Mouse (Mus musculus): ENCODE results near the gene Olfr1039. TPM values are rescaled to one million over a fixed set of nuclear protein-coding genes. Genes with fewer than 3 reads are reported as not detected.

Gene Olfr1039
- polyA plus RNA-seq (2014; fragmentation: Illumina TruSeq; extraction: RNeasy Lipid Tissue Mini Kit (QIAGEN cat#74804); ENCODE audit: low read depth, low replicate concordance): not detected

DNA sequence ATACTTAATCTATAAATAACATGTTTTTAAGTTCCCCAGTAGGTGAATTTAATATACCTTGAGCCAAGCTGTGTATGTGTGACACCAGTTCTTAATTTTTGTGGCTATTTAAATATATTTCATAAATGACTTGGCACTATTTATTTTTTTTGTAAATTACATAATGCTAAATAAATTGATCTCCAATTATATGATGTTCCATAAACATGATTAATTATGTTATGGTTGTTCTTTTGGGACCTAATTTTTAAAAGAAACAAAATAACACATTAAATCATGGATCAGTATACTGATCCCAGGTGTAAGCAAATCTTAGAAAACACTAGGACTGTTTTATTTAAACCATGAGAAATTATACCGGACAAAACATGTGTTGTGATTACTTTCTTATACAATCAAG, at the start of gene Olfr1039:
Olfr1039 (minus strand) TSS at position 101 of the 400 bp plus-strand sequence.

DNA sequence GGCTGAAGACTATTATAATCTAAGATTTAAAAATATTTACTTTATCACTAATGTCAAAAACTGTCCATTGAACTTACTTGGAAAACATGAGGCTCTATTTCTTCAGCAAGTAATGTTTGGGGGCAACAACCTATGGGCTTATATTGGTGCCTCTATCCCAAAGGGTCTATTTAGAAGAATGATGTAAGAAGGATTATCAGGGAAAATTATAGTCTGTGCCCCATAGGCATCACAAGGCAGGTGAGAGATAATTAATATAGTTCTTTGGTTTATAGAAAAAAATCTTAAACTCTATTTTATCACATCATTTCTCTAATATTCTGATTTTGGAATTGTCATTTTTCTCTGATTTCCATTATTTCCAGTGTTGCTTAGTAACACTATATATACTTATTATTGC, 42.0 kb upstream of the Olfr1039 start, which contains the start of gene Olfr1044:
Olfr1044 (minus strand) TSS at position 101 of the 400 bp plus-strand sequence.

DNA sequence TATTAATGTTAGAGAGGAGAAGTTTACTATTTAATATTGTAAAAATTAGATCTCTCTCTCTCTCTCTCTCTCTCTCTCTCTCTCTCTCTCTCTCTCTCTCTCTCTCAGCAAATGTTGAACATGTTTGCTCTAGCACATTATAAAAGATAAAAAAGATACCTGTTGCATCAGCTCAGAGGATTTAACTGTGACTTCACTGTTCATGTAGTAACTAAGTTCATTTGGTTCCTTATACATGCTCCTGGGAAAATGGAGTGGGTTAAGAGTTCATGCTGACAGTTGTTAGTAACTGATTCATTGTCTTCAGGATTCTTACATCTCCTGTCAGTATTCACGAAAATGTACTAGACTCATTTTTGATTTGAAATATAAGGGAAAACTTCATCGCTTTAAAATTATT, 31.7 kb upstream of the Olfr1039 start, which contains the start of gene Olfr1043:
Olfr1043 (minus strand) TSS at position 101 of the 400 bp plus-strand sequence.

DNA sequence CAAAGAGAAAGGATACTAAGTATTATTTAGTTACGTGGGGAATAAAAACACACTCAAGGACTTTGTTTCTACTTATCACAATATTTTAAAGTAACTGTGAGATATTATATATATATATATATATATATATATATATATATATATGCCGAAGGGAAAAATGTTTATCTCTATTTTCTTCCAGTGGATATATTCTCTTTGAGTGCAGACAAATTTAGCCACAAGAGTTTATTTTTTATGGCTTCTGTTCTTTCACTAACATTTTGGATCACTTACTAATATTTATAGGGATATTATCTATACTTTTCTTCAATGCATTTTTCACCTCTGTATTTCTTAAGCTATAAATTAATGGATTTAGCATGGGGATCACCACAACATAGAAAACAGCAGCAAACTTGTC, 26.0 kb upstream of the Olfr1039 start, which contains the start of gene Olfr1042:
Olfr1042 (minus strand) TSS at position 101 of the 400 bp plus-strand sequence.

DNA sequence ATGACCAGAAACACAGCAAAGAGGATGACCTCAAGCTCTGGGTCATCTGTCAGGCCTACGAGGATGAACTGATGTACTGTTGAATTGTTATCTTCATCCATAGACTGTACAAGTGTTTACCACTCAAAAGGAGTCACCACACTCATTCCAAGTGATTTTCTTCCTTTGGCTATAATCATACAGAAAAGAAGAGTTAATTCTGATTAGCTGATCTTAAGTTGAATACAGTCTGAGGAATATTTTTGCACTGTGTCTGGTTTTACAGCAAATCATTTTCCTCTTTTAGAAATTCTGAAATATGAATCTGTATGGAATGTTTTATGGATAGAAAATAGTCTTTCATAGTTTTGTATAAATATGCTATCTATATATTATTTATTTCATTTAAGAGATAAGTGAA, 10.9 kb upstream of the Olfr1039 start, which contains the start of gene Olfr1040:
Olfr1040 (minus strand) TSS at position 101 of the 400 bp plus-strand sequence.

DNA sequence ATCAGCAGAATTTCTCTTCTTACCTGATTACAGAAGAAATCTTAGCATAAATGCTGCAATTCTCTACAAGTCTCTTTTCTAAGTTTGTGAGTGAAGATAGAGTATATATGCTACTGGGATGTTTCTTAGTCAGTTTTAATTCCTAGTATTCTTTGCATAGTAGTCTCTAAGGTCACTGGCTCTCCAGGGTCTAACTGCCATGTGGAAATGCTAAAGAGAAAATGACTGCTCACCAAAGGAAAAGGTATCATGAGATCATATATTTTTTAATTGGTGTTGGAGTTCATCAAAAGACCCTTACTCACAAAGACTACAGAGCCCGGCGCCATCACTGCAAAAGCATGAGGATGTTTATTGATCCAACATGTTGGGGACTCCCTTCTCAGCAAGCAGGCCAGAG, 48.4 kb downstream of the Olfr1039 start, which contains the start of gene Olfr1037:
Olfr1037 (minus strand) TSS at position 101 of the 400 bp plus-strand sequence.

Other genes with a start within 250 kb of the Olfr1039 start
- gene Olfr1024, start 230.9 kb downstream of the Olfr1039 start, polyA plus RNA-seq (2014; fragmentation: Illumina TruSeq; extraction: RNeasy Lipid Tissue Mini Kit (QIAGEN cat#74804); ENCODE audit: low read depth, low replicate concordance): not detected
- gene Olfr1025-ps1, start 220.7 kb downstream of the Olfr1039 start, polyA plus RNA-seq (2014; fragmentation: Illumina TruSeq; extraction: RNeasy Lipid Tissue Mini Kit (QIAGEN cat#74804); ENCODE audit: low read depth, low replicate concordance): not detected
- not detected for gene Olfr1026, start 214.4 kb downstream of the Olfr1039 start, polyA plus RNA-seq (2014; fragmentation: Illumina TruSeq; extraction: RNeasy Lipid Tissue Mini Kit (QIAGEN cat#74804); ENCODE audit: low read depth, low replicate concordance)
- not detected for gene Olfr1028, start 185.5 kb downstream of the Olfr1039 start, polyA plus RNA-seq (2014; fragmentation: Illumina TruSeq; extraction: RNeasy Lipid Tissue Mini Kit (QIAGEN cat#74804); ENCODE audit: low read depth, low replicate concordance)
- gene Olfr1029, start 162.0 kb downstream of the Olfr1039 start, polyA plus RNA-seq (2014; fragmentation: Illumina TruSeq; extraction: RNeasy Lipid Tissue Mini Kit (QIAGEN cat#74804); ENCODE audit: low read depth, low replicate concordance): not detected
- gene Olfr1030, start 156.7 kb downstream of the Olfr1039 start, polyA plus RNA-seq (2014; fragmentation: Illumina TruSeq; extraction: RNeasy Lipid Tissue Mini Kit (QIAGEN cat#74804); ENCODE audit: low read depth, low replicate concordance): not detected
- gene Olfr1031, start 145.6 kb downstream of the Olfr1039 start, polyA plus RNA-seq (2014; fragmentation: Illumina TruSeq; extraction: RNeasy Lipid Tissue Mini Kit (QIAGEN cat#74804); ENCODE audit: low read depth, low replicate concordance): not detected
- not detected for gene Olfr1032, start 130.4 kb downstream of the Olfr1039 start, polyA plus RNA-seq (2014; fragmentation: Illumina TruSeq; extraction: RNeasy Lipid Tissue Mini Kit (QIAGEN cat#74804); ENCODE audit: low read depth, low replicate concordance)
- 4.8 TPM for gene Olfr1033, start 115.3 kb downstream of the Olfr1039 start, polyA plus RNA-seq (2014; fragmentation: Illumina TruSeq; extraction: RNeasy Lipid Tissue Mini Kit (QIAGEN cat#74804); ENCODE audit: low read depth, low replicate concordance)
- 0.92 TPM for gene Olfr1034, start 90.1 kb downstream of the Olfr1039 start, polyA plus RNA-seq (2014; fragmentation: Illumina TruSeq; extraction: RNeasy Lipid Tissue Mini Kit (QIAGEN cat#74804); ENCODE audit: low read depth, low replicate concordance)
- not detected for gene Olfr1036, start 61.9 kb downstream of the Olfr1039 start, polyA plus RNA-seq (2014; fragmentation: Illumina TruSeq; extraction: RNeasy Lipid Tissue Mini Kit (QIAGEN cat#74804); ENCODE audit: low read depth, low replicate concordance)
- not detected for gene Olfr1037, start 48.5 kb downstream of the Olfr1039 start, polyA plus RNA-seq (2014; fragmentation: Illumina TruSeq; extraction: RNeasy Lipid Tissue Mini Kit (QIAGEN cat#74804); ENCODE audit: low read depth, low replicate concordance)
- gene Olfr1040, start 10.8 kb upstream of the Olfr1039 start, polyA plus RNA-seq (2014; fragmentation: Illumina TruSeq; extraction: RNeasy Lipid Tissue Mini Kit (QIAGEN cat#74804); ENCODE audit: low read depth, low replicate concordance): not detected
- not detected for gene Olfr1042, start 25.9 kb upstream of the Olfr1039 start, polyA plus RNA-seq (2014; fragmentation: Illumina TruSeq; extraction: RNeasy Lipid Tissue Mini Kit (QIAGEN cat#74804); ENCODE audit: low read depth, low replicate concordance)
- gene Olfr1043, start 31.6 kb upstream of the Olfr1039 start, polyA plus RNA-seq (2014; fragmentation: Illumina TruSeq; extraction: RNeasy Lipid Tissue Mini Kit (QIAGEN cat#74804); ENCODE audit: low read depth, low replicate concordance): not detected
- gene Olfr1044, start 41.9 kb upstream of the Olfr1039 start, polyA plus RNA-seq (2014; fragmentation: Illumina TruSeq; extraction: RNeasy Lipid Tissue Mini Kit (QIAGEN cat#74804); ENCODE audit: low read depth, low replicate concordance): not detected
- not detected for gene Olfr52, start 49.8 kb upstream of the Olfr1039 start, polyA plus RNA-seq (2014; fragmentation: Illumina TruSeq; extraction: RNeasy Lipid Tissue Mini Kit (QIAGEN cat#74804); ENCODE audit: low read depth, low replicate concordance)
- not detected for gene Olfr1045, start 67.1 kb upstream of the Olfr1039 start, polyA plus RNA-seq (2014; fragmentation: Illumina TruSeq; extraction: RNeasy Lipid Tissue Mini Kit (QIAGEN cat#74804); ENCODE audit: low read depth, low replicate concordance)
- gene Olfr1046, start 83.4 kb upstream of the Olfr1039 start, polyA plus RNA-seq (2014; fragmentation: Illumina TruSeq; extraction: RNeasy Lipid Tissue Mini Kit (QIAGEN cat#74804); ENCODE audit: low read depth, low replicate concordance): not detected
- not detected for gene Olfr1047, start 95.5 kb upstream of the Olfr1039 start, polyA plus RNA-seq (2014; fragmentation: Illumina TruSeq; extraction: RNeasy Lipid Tissue Mini Kit (QIAGEN cat#74804); ENCODE audit: low read depth, low replicate concordance)
- not detected for gene Olfr1048, start 104.4 kb upstream of the Olfr1039 start, polyA plus RNA-seq (2014; fragmentation: Illumina TruSeq; extraction: RNeasy Lipid Tissue Mini Kit (QIAGEN cat#74804); ENCODE audit: low read depth, low replicate concordance)
- not detected for gene Olfr1049, start 122.4 kb upstream of the Olfr1039 start, polyA plus RNA-seq (2014; fragmentation: Illumina TruSeq; extraction: RNeasy Lipid Tissue Mini Kit (QIAGEN cat#74804); ENCODE audit: low read depth, low replicate concordance)
- not detected for gene Olfr1051, start 143.2 kb upstream of the Olfr1039 start, polyA plus RNA-seq (2014; fragmentation: Illumina TruSeq; extraction: RNeasy Lipid Tissue Mini Kit (QIAGEN cat#74804); ENCODE audit: low read depth, low replicate concordance)
- gene Olfr1052, start 156.5 kb upstream of the Olfr1039 start, polyA plus RNA-seq (2014; fragmentation: Illumina TruSeq; extraction: RNeasy Lipid Tissue Mini Kit (QIAGEN cat#74804); ENCODE audit: low read depth, low replicate concordance): not detected
- gene Olfr1053, start 179.4 kb upstream of the Olfr1039 start, polyA plus RNA-seq (2014; fragmentation: Illumina TruSeq; extraction: RNeasy Lipid Tissue Mini Kit (QIAGEN cat#74804); ENCODE audit: low read depth, low replicate concordance): not detected
- not detected for gene Olfr1054, start 199.5 kb upstream of the Olfr1039 start, polyA plus RNA-seq (2014; fragmentation: Illumina TruSeq; extraction: RNeasy Lipid Tissue Mini Kit (QIAGEN cat#74804); ENCODE audit: low read depth, low replicate concordance)
- not detected for gene Olfr1055, start 214.4 kb upstream of the Olfr1039 start, polyA plus RNA-seq (2014; fragmentation: Illumina TruSeq; extraction: RNeasy Lipid Tissue Mini Kit (QIAGEN cat#74804); ENCODE audit: low read depth, low replicate concordance)
- not detected for gene Olfr1056, start 226.5 kb upstream of the Olfr1039 start, polyA plus RNA-seq (2014; fragmentation: Illumina TruSeq; extraction: RNeasy Lipid Tissue Mini Kit (QIAGEN cat#74804); ENCODE audit: low read depth, low replicate concordance)
- not detected for gene Olfr1057, start 242.5 kb upstream of the Olfr1039 start, polyA plus RNA-seq (2014; fragmentation: Illumina TruSeq; extraction: RNeasy Lipid Tissue Mini Kit (QIAGEN cat#74804); ENCODE audit: low read depth, low replicate concordance)